Mouse (Mus musculus) kidney, embryonic 16.5 days (tissue): ENCODE data around the gene Ttc16. TPM values are rescaled to one million over a fixed set of nuclear protein-coding genes. Genes with fewer than 3 reads are reported as not detected.

Experiments used
- ATAC-seq: fragments of 200-750 bp; cut with Nextera tagmentation; 2 replicates; pipeline ENCODE4 v1.8.0; 2017; ENCODE audit warnings: moderate TSS enrichment; ENCODE audit not compliant: low FRiP score, low TSS enrichment
- H3K27ac ChIP-seq: fragments of 300-500 bp; sonication (generic); 2 replicates; pipeline ENCODE4 v1.5.1; 2014; ENCODE audit warnings: low read length
- H3K27me3 ChIP-seq: fragments of 300-500 bp; sonication (generic); 2 replicates; pipeline ENCODE4 v1.6.1; 2014; ENCODE audit warnings: low read length, control low read depth, mixed read lengths; ENCODE audit not compliant: insufficient read depth
- H3K36me3 ChIP-seq: fragments of 300-500 bp; sonication (generic); 2 replicates; pipeline ENCODE4 v1.6.1; 2014; ENCODE audit warnings: low read length, control low read depth, mixed read lengths; ENCODE audit not compliant: insufficient read depth
- H3K4me1 ChIP-seq: fragments of 300-500 bp; sonication (generic); 2 replicates; pipeline ENCODE4 v1.6.1; 2014; ENCODE audit warnings: low read length, control low read depth, mixed read lengths; ENCODE audit not compliant: insufficient read depth
- H3K4me2 ChIP-seq: fragments of 300-500 bp; sonication (generic); replicated peaks from 2 replicates; pipeline ENCODE4 v1.6.1; 2014; ENCODE audit warnings: low read depth, low read length
- H3K4me3 ChIP-seq: fragments of 300-500 bp; sonication (generic); 2 replicates; pipeline ENCODE4 v1.5.1; 2014; ENCODE audit warnings: mild to moderate bottlenecking, low read length
- H3K9ac ChIP-seq: fragments of 300-500 bp; sonication (generic); replicated peaks from 2 replicates; pipeline ENCODE4 v1.6.1; 2014; ENCODE audit warnings: low read length
- H3K9me3 ChIP-seq: fragments of 300-500 bp; sonication (generic); 2 replicates; pipeline ENCODE4 v1.6.1; 2016; ENCODE audit warnings: low read length, control low read depth
- WGBS: fragments of 180-500 bp; shearing (Covaris S2); extraction: QIAGEN DNeasy Blood & Tissue Kit; methylation state at CpG from one replicate; pipeline ENCODE4 v1.1.7; 2014; 5-methylcytosine and 5-hydroxymethylcytosine counted together
- polyA plus RNA-seq: library from polyadenylated mRNA; unstranded; fragments of >200 nt; fragmentation: Nextera tagmentation; extraction: Ambion mirVana; gene quantifications from 2 replicates; pipeline ENCODE4 v1.2.1, GENCODE M21; 2015

The Ttc16 gene
- polyA plus RNA-seq, 1 experiment from 2014 or later = 0.29 TPM

- no peak overlapping the region for H3K27ac ChIP-seq
- WGBS = 58% methylated on average over 17 of the region's 17 CpGs
- H3K9ac ChIP-seq = no peak overlapping the region
- no peaks in the 10 kb centered on the region for H3K9me3 ChIP-seq
- H3K36me3 ChIP-seq = peaks cover 2% of the 10 kb centered on the region; the same call in 1 of the 2 replicates
- no peak overlapping the region for H3K4me2 ChIP-seq
- no peaks in the 10 kb centered on the region for H3K27me3 ChIP-seq
- no peak overlapping the region for H3K4me3 ChIP-seq
- H3K4me1 ChIP-seq = no peaks in the 10 kb centered on the region
- no peak for ATAC-seq
These were observed 41.6 kb upstream of the Ttc16 start for GRCm38 (mm10) chr2:32816946-32817581.

- WGBS = 95% methylated on average over 2 of the region's 2 CpGs
- Histone ChIP-seq H3K4me1 (no peaks in the 10 kb centered on the region), H3K4me2 (no peak overlapping the region), H3K4me3 (no peak overlapping the region), H3K9me3 (no peaks in the 10 kb centered on the region), H3K27me3 (no peaks in the 10 kb centered on the region), H3K27ac (no peak overlapping the region), H3K36me3 (peaks cover 2% of the 10 kb centered on the region; the same call in 1 of the 2 replicates), H3K9ac (no peak overlapping the region)
- no peak for ATAC-seq
These were observed 41.1 kb upstream of the Ttc16 start for GRCm38 (mm10) chr2:32816497-32816896.

GRCm38 (mm10) chr2:32811959-32812358, 36.5 kb upstream of the Ttc16 start:
- H3K27ac ChIP-seq = no peak overlapping the region
- H3K27me3 ChIP-seq = no peaks in the 10 kb centered on the region
- no peaks in the 10 kb centered on the region for H3K9me3 ChIP-seq
- no peaks in the 10 kb centered on the region for H3K4me1 ChIP-seq
- H3K9ac ChIP-seq = no peak overlapping the region; the same call in 1 of the 2 replicates
- ATAC-seq = no peak
- no peak overlapping the region for H3K4me2 ChIP-seq
- H3K36me3 ChIP-seq = no peaks in the 10 kb centered on the region
- 73% methylated on average over 8 of the region's 8 CpGs for WGBS
- H3K4me3 ChIP-seq = no peak overlapping the region

DNA sequence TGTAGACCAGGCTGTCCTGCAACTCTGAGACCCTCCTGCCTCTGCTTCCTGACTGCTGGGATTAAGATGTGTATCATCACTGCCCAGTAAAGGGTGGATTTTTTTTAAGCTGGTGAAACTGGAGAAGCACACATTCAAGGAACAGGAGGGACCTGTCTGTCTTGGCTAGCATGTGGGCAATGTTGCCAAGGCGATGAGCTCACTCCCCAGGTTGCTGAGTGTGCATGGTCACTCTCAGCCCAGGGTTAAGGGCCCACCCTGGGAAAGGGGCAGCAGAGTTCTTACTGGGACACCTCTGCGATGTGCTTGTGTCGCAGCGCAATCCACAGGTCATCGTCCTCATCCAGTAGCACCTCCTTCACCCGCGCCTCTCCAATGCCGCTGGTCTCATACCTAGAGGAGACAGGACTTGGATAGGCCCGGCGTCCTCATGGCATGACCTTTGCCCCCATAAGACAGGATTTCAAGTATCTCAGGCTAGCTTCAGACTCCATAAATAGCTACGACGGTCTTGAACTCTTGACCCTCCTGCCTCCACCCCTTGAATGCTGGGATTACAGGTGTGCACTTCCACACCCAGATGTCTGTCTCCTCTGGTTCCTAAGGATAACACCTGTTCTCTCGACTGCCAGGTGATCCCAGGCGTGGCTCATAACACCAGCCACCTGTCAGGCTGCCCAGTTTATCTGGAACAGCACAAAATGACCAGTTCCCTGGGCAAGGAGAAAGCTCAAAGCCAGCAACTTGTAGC, 33.6 kb upstream of the Ttc16 start:
- H3K36me3 ChIP-seq = no peaks in the 10 kb centered on the region
- H3K27me3 ChIP-seq = no peaks in the 10 kb centered on the region
- ATAC-seq = no peak
- H3K9ac ChIP-seq = no peak overlapping the region
- no peaks in the 10 kb centered on the region for H3K9me3 ChIP-seq
- H3K4me1 ChIP-seq = no peaks in the 10 kb centered on the region
- H3K4me3 ChIP-seq = no peak overlapping the region
- H3K27ac ChIP-seq = no peak overlapping the region
- no peak overlapping the region for H3K4me2 ChIP-seq
- WGBS = 90% methylated on average over 14 of the region's 14 CpGs

GRCm38 (mm10) chr2:32798251-32798962, 23.0 kb upstream of the Ttc16 start:
- Histone ChIP-seq H3K27me3 (no peaks in the 10 kb centered on the region), H3K4me1 (no peaks in the 10 kb centered on the region), H3K27ac (no peak overlapping the region), H3K4me2 (no peak overlapping the region), H3K9me3 (no peaks in the 10 kb centered on the region), H3K9ac (no peak overlapping the region), H3K4me3 (no peak overlapping the region), H3K36me3 (peaks cover 11% of the 10 kb centered on the region)
- WGBS = 51% methylated on average over 10 of the region's 10 CpGs
- no peak for ATAC-seq

DNA sequence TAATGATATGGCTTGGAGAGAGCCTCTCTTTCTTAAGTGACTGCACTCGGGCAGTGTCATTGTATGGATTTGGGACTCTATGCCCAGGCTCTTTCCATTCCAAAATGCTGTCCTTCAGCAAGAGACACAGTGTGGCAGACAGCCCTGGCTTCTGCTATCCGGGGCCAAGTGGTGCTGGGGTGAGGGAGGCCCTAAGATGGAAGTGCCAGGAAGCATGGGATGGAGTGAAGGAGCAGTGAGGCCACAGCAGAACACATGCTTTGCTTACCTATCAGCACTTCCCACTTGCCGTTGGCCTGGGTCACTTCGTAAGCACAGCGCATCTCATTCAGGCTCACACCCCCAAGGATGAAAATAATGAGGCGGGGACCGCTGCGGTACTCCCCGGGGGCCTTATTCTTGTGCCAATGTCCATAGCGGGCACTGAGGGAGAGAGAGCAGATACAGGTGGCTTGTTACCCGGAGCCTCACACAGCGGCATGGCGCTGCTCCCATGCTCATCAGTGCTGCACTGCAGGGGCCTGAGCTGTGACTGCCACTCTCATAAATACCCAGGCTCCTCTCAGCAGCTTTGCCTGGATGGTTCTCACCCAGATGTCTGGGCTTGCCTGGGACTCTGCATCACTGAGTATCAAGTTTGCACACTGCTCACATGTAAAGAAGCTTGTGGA, 20.4 kb upstream of the Ttc16 start:
- H3K36me3 ChIP-seq = peaks cover 11% of the 10 kb centered on the region

DNA sequence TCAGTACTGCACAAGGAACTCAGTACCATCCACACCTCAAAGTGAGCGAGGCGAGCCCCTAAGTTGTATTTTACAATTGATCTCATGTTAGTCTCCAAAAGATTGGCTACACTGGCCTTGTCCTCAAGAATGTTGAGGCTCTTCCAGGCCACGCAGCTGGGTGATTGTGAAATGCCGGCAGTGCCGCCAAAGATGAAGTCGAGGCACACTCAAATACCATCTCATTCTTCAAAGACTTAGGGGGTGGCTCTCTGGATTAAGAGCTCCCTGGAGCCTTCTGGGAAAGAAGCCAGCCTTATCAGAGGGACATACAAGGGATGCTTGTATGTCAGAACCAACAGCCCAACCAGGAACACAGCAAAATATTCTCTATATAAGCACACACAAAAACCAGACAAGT, 15.9 kb upstream of the Ttc16 start:
- ATAC-seq = no peak
- Histone ChIP-seq H3K27ac (no peak overlapping the region), H3K9me3 (no peaks in the 10 kb centered on the region), H3K4me1 (no peaks in the 10 kb centered on the region), H3K27me3 (no peaks in the 10 kb centered on the region), H3K36me3 (0 out of 2 replicates have a peak, but pooled peaks cover 2% of the 10 kb centered on the region), H3K4me2 (no peak overlapping the region), H3K4me3 (no peak overlapping the region), H3K9ac (no peak overlapping the region)
- 82% methylated on average over 6 of the region's 6 CpGs for WGBS

More for the DNA sequence above, 20.4 kb upstream of the Ttc16 start:
- Histone ChIP-seq H3K4me3 (no peak overlapping the region), H3K9me3 (no peaks in the 10 kb centered on the region), H3K4me1 (no peaks in the 10 kb centered on the region), H3K4me2 (no peak overlapping the region), H3K27ac (no peak overlapping the region), H3K27me3 (no peaks in the 10 kb centered on the region), H3K9ac (no peak overlapping the region)
- no peak for ATAC-seq
- WGBS = 89% methylated on average over 13 of the region's 13 CpGs

GRCm38 (mm10) chr2:32788581-32788980, 13.1 kb upstream of the Ttc16 start:
- no peak overlapping the region for H3K27ac ChIP-seq
- no peak for ATAC-seq
- no peak overlapping the region for H3K4me3 ChIP-seq
- H3K9me3 ChIP-seq = no peaks in the 10 kb centered on the region
- H3K9ac ChIP-seq = no peak overlapping the region
- WGBS = 58% methylated on average over 2 of the region's 2 CpGs
- H3K4me1 ChIP-seq = no peaks in the 10 kb centered on the region
- H3K36me3 ChIP-seq = 0 out of 2 replicates have a peak, but pooled peaks cover 2% of the 10 kb centered on the region
- no peaks in the 10 kb centered on the region for H3K27me3 ChIP-seq
- H3K4me2 ChIP-seq = no peak overlapping the region

- WGBS = 63% methylated on average over 6 of the region's 6 CpGs
- no peak for ATAC-seq
- Histone ChIP-seq H3K9me3 (no peaks in the 10 kb centered on the region), H3K9ac (no peak overlapping the region), H3K4me3 (no peak overlapping the region), H3K4me1 (no peaks in the 10 kb centered on the region), H3K36me3 (0 out of 2 replicates have a peak, but pooled peaks cover 2% of the 10 kb centered on the region), H3K27ac (no peak overlapping the region), H3K27me3 (no peaks in the 10 kb centered on the region), H3K4me2 (no peak overlapping the region)
These were observed 11.7 kb upstream of the Ttc16 start for GRCm38 (mm10) chr2:32787176-32787575.
